Mouse (Mus musculus): Measurements from ENCODE around the gene 2900026A02Rik. TPM values are rescaled to one million over a fixed set of nuclear protein-coding genes. Genes with fewer than 3 reads are reported as not detected.
A peak's percentile ranks its signal among the peaks of the same experiment; 100 is the strongest.

Gene 2900026A02Rik
- total RNA-seq, 4 experiments from 2014 or later: 21.3 to 26.3 (median 23.9) TPM

GRCm38 (mm10) chr5:113150871-113151553 is 70.0 kb downstream of the 2900026A02Rik start:
- DNase-seq (ENCODE audit: low spot score in 2 of 2): peak; percentile 61 to 81

GRCm38 (mm10) chr5:113149052-113149451 is 72.0 kb downstream of the 2900026A02Rik start:
- no peak for DNase-seq (ENCODE audit: low spot score in 2 of 2)

- DNase-seq (ENCODE audit: low spot score in 2 of 2): no peak
Observed at GRCm38 (mm10) chr5:113147994-113148471, 73.0 kb downstream of the 2900026A02Rik start.

- DNase-seq (ENCODE audit: low spot score in 2 of 2): no peak
Observed at GRCm38 (mm10) chr5:113146656-113147055, 74.4 kb downstream of the 2900026A02Rik start.

DNA sequence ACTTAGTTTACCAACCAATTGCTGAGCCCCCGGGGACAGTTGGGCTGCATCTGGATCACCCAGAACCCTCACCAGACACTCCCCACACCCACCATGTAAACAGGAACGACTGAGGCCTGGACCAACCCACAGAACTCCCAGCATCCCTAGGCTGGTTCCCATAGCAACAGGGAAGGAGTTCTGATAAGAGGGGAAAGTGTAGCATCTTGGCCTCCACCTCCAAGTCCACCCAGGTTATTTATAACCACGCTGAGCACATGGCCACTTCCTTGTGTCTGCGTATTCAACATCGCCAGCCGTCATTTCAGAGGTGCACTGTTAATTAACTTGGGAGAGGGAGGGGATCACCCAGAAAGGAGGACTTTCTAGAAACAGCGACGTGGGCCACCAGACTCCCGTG is 75.9 kb downstream of the 2900026A02Rik start:
- DNase-seq (ENCODE audit: low spot score in 2 of 2): no peak

DNA sequence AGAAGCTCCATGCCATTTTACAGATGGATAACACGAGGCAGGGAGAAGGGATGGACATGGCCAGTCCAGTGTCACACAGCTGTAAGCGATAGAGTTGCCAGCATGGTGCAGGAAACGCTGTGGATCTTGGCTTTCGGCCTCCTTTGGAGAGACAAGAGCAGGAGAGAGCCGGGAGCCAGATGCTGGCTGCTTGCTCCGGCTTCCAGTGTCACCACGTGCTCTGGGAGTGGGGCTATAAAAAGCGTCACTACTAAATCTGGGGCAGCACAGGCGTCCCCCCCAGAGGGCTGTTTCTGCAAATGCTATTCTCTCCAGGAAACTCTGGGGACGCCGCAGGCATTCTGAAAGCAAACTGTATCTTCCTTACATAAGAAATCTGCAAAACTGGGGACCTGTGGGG is 78.5 kb downstream of the 2900026A02Rik start:
- DNase-seq (ENCODE audit: low spot score in 2 of 2): peak; percentile 75 to 85

DNA sequence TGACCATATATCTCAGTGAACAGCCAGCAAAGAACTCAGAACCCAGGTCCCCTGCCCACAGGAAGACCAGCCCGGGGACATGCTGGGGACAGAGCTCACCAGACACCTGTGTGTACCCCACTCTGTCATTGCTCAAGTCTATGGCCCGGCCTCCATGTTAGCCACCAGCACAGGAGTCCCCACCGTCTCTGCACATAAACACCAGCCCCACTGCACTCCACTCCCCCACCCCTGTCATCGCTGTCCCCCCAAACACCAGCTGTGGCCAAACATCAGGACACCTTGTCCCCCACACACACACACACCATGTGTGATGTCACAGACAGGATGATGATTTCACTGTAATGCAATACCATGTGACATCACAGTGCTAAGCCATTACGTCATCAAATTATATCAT is 79.0 kb downstream of the 2900026A02Rik start:
- no peak for DNase-seq (ENCODE audit: low spot score in 2 of 2)

DNA sequence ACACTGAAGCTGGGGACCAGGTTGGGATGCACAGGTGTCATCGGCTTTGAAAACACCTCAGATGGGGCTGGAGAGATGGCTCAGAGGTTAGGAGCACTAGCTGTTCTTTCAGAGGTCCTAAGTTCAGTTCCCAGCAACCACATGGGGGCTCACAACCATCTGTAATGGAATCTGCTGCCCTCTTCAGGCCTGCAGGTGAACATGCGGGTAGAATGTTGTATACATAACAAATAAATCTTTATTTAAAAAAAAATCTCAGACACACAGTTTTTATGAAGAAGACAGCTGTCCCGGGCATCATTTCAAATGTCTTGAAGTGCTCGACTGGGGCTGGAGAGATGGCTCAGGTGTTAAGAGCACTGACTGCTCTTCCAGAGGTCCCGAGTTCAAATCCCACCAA is 80.2 kb downstream of the 2900026A02Rik start:
- DNase-seq (ENCODE audit: low spot score in 2 of 2): no peak

GRCm38 (mm10) chr5:113140051-113140450 is 81.0 kb downstream of the 2900026A02Rik start:
- no peak for DNase-seq (ENCODE audit: low spot score in 2 of 2)

- DNase-seq (ENCODE audit: low spot score in 2 of 2): no peak
Observed at GRCm38 (mm10) chr5:113139064-113139726, 81.8 kb downstream of the 2900026A02Rik start.

- peak; percentile 53 to 57 for DNase-seq (ENCODE audit: low spot score in 2 of 2)
Observed at GRCm38 (mm10) chr5:113138319-113139063, 82.5 kb downstream of the 2900026A02Rik start.

DNA sequence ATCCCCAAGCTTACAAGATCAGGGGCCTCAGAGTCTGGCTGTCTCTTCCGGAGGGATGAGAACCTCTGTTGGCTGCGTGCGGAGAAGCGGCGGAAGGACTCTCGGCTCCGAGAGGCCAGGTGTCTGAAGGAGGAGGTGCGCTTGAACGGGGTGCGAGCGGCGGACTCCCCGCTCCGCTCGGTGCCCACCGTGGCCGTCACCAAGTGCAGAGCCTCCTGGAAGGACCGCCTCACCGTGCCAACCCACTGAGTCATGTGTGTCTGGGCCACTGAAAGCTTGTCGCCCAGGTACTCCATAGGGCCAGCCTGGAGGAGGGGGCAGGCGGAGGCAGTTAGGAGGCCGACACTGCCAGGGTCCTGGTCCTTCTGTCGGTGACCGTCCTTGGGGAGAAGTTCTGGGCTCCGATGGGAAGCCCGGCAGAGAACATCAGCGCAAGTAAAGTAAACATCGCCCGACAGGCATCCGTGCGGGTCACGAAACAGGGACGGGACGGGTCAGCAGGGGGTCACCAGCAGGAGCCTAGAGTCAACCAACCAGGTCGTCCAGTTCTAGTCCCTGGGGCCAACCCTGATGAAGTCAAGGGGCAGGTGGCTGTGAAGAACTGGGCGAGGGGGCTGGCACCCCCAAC is 83.2 kb downstream of the 2900026A02Rik start:
- peak in 1 of 2 experiments; percentile 28 for DNase-seq (ENCODE audit: low spot score in 2 of 2)

DNA sequence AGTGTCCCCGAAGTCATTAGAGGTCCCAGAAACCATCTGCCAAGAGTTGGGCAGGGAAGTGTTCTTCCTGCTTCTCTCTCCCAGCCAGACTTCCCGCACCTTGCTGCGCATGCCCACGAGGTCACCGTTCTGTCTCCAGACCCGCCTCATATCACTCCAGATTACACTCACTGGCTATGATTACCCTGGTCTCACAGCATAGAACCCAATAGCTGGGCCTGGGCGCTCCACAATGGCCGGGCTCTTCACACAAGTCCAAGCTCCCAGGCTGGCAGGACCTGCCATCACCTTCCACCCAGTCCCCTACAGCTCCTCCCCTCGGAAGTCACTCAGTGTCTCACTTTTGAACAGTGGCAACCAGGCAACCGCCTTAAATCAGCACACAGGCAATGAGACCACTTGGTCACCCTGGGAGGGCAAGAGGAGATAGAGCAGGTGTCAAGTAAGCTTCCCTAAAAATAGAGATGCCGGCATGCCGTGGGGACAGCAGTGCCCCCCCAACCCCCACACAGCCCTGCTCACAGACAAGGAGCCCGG is 84.0 kb downstream of the 2900026A02Rik start:
- peak; percentile 51 to 53 for DNase-seq (ENCODE audit: low spot score in 2 of 2)

DNA sequence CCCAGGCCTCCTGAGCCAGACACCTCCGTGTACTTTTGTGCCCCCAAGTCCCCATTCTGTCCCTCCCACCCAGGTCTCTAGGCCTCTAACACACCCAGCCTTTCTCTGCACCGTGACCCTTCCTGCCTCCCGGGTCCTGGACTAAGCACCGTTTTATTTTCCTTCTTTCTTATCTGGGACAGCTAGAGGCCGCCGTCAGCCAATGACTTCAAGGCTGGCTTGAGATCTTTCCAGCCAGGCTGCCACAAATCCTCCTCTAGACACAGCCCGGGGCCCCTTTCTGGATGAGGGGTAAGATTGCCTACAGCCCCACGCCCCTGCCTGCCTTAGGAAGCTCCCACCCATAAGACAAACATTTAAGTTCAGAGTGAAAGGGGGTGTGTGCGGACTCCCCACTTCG is 85.5 kb downstream of the 2900026A02Rik start:
- DNase-seq (ENCODE audit: low spot score in 2 of 2): no peak

GRCm38 (mm10) chr5:113133722-113134710 is 87.0 kb downstream of the 2900026A02Rik start:
- no peak for DNase-seq (ENCODE audit: low spot score in 2 of 2)

DNA sequence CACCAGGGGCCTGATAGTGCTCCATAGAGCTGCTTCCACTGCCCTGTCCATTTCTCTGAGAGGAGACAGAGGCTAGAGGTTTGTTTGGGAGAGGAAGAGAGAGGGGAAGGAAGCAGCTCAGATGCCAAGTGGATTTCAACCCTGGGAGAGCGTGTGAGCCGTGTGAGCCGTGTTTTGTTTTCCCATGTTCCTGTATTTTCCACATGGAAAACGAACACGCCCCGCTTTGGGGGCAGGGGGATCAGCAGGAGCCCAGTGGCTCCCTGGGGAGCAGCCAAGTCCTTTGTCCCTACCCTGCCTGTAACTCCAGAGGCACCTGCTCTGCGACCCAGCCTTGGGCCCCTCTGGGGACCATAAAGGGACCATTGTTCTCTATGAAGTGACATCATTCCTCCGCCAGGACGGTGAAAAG is 88.0 kb downstream of the 2900026A02Rik start:
- DNase-seq (ENCODE audit: low spot score in 2 of 2): no peak

DNA sequence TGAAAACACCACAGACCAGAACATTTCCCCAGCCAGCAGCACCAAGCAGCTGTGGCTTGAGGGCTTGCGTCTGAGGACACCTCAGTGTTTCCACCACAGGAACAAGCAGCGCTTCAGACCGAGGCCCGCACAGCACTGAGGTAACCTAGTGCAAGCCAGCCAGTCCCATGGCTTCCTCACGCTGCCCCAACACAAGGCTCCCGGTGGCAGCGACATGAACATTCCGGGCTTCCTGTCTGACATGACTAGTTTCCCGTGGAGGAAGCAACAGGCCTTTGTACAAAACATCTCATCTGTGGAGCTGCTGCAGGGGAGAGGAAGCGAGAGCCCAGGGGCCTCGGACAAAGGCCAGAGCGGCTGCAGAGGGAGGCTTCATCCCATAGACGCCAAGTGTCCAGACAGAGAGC is 88.4 kb downstream of the 2900026A02Rik start:
- no peak for DNase-seq (ENCODE audit: low spot score in 2 of 2)

GRCm38 (mm10) chr5:113128426-113128825 is 92.6 kb downstream of the 2900026A02Rik start:
- DNase-seq (ENCODE audit: low spot score in 2 of 2): no peak

DNA sequence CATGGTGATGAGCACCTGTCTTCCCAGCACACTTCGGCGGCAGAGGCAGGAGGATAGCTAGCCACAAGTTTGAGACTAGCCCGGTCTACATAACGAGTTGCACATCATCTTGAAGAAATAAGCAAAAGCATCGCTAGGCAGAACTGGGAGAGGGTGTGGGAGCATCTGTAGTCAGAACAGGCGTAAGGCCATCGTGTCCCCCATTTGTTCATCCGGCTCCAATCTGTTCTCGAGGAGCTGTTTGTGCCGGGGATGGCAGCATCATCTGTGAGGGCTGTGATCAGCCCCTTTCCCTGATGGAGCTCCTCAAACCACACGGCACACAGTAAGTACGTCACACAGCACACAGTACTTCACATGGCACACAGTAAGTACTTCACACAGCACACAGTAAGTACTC is 94.6 kb downstream of the 2900026A02Rik start:
- no peak for DNase-seq (ENCODE audit: low spot score in 2 of 2)

DNA sequence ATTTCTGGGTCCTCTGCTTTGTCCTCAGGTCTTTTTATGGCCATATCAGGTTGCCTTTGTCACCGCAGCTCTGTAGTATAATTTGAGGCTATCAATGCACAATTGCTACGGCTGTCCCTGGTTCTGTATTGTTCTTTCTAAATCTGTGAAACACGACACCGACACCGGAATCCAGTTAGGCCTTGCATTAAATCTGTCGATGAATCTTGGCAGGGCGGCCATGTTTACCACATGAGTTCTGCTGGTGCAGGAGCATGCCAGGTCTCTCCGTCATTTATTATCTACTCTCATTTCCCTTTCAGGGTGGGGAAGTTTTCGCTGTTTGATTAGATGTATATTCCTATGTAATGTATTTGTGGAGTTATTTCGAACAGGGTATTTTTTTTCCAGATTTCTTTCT is 97.3 kb downstream of the 2900026A02Rik start:
- no peak for DNase-seq (ENCODE audit: low spot score in 2 of 2)
